Mouse (Mus musculus) brain, embryonic 14.5 days (tissue): ENCODE measurements around the gene Kbtbd4.

ENCODE experiments used
- CTCF ChIP-seq: fragments of 200-500 bp; IDR thresholded peaks from 2 replicates; pipeline ENCODE4 v1.5.1; 2012; ENCODE audit warnings: inconsistent platforms, mild to moderate bottlenecking, moderate library complexity, borderline replicate concordance; ENCODE audit not compliant: insufficient read depth, insufficient read length; ENCODE audit errors: extremely low read depth
- POLR2A ChIP-seq: fragments of 200-500 bp; IDR thresholded peaks from 2 replicates; pipeline ENCODE4 v1.6.1; 2012; ENCODE audit warnings: mild to moderate bottlenecking, inconsistent platforms, borderline replicate concordance; ENCODE audit not compliant: poor library complexity, insufficient read depth, insufficient read length, severe bottlenecking; ENCODE audit errors: extremely low read depth

DNA sequence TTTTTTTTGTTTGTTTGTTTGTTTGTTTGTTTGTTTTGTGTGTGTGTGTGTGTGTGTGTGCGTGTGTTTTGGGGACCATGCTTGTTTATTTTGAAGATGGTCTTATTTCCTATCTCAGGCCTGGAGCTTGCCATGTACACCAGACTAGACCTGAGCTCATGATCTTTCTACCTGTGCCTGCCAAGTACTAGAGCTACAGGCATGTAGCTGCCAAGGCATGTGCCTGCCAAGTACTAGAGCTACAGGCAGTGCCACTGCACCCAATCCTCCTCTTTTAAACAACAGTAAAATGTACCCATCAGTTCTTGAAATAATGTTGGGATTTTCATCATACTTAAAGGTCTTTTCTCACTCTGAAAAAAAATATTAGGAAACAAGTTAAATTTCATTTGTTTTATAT lies 30.5 kb upstream of the Kbtbd4 start:
- TF ChIP-seq CTCF (no peak), POLR2A (no peak)
